Mouse (Mus musculus): ENCODE measurements around the gene Cldn34b2.
"Not testable (repeated sequence)": the region's sequence is repeated elsewhere in the genome, so short reads cannot be mapped to it uniquely, and the experiment has no call there.

Gene Cldn34b2

GRCm38 (mm10) chrX:155128312-155128711 is at the start of gene Cldn34b2:
Gene Cldn34b2 (minus strand): TSS chrX:155128412.
- DNase-seq (ENCODE audit: extremely low read depth, low read depth, low spot score), result not testable (repeated sequence)

GRCm38 (mm10) chrX:155177640-155178039 is 49.4 kb upstream of the Cldn34b2 start:
- DNase-seq (ENCODE audit: extremely low read depth, low read depth, low spot score), result no peak

DNA sequence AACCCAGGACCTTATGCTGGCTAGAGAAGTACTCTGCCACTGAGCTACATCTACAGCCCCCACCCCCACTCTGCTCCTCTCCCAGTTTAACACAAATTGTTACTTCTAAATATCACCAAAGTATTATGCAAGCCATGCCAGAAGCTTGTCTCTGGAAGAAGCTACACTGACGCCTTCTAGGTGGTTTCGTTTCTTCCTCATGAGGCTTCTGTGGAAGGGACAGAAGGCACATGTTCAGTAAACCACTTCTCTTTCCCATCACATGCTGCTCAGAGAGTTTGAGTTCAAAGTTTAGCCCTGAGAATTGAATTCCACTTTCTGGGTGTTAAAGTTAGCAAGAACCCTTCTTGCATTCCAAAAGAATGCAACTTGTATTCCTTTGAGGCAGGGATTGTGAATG is 49.0 kb upstream of the Cldn34b2 start:
- no peak for DNase-seq (ENCODE audit: extremely low read depth, low read depth, low spot score)

DNA sequence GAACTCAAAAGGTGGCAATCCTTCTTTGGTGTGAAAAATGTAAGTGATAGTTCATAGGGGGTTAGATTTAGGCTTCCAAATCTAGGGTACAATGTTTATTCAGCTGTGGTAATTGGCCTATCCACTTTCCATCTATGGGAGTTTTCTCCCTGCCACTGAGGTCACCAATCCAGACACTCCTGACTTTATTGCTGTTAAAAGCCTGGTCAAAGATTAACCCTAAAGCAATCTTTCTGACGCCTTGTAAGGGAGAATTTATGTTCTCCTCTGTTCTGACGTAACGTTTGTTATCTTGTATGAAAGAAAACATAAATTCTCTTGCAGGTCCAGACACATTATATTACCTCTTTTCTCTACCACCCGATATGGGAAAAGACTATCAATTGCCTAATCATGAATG is 47.4 kb upstream of the Cldn34b2 start:
- no peak for DNase-seq (ENCODE audit: extremely low read depth, low read depth, low spot score)

DNA sequence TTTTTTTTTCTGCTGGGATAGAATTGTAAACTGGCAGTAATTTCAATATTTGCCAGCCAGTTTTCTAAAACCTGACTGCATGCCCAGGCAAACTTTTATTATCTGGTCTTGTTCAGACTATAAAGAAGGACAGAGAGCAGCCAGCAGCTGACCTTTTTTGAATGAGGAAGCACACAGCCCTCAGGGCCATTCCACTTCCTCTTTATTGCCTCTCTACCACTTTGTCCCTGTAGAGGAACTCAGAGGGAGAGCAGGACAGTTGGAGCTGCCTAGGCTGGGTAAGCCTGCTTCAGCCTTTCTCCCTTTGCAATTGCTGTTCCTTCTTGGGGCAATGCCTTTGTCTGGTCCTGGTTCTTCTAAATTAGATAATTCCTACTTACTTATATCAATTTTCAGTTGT is 44.1 kb upstream of the Cldn34b2 start:
- no peak for DNase-seq (ENCODE audit: extremely low read depth, low read depth, low spot score)

GRCm38 (mm10) chrX:155171754-155172153 is 43.5 kb upstream of the Cldn34b2 start:
- DNase-seq (ENCODE audit: extremely low read depth, low read depth, low spot score), result no peak

GRCm38 (mm10) chrX:155169886-155170285 is 41.7 kb upstream of the Cldn34b2 start:
- DNase-seq (ENCODE audit: extremely low read depth, low read depth, low spot score), result no peak

DNA sequence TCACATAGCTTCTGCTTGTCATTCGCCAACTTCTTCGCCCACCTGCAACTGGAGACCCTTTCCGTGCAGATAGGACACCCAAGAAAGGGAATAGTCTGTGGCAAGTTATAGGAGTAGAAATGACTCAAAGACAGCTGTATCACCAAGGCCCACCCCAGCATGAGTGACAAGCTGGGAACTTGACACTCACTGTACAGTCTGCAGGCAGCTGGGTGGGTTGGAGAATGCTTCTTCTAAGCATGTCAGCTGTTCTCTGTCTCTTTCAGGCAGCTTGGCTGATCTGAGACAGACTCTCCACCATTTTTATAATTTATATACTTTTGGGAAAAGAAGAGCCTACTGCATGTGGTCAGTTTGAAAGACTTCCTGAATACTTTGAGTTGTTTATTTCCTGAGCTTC is 39.5 kb upstream of the Cldn34b2 start:
- DNase-seq (ENCODE audit: extremely low read depth, low read depth, low spot score), result no peak

- no peak for DNase-seq (ENCODE audit: extremely low read depth, low read depth, low spot score)
Observed at GRCm38 (mm10) chrX:155166313-155166712, 38.1 kb upstream of the Cldn34b2 start.

DNA sequence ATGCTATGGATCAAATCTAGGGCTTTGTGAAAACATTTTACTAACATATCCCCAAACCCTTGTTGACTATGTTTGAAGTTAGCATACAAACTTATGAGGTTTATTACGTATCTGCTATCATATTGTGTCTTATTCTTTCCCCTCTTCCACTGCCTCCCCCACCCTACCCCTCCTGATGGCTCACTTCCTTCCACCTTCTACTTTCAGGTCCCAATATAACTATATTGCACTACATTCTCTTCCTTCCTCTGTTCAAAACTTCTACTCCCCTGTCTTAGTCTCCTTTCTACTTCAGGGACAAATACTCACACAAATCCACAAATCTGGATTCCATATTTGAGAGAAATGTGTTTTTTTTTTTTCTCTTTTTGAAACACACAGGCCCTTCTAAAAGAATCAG is 35.3 kb upstream of the Cldn34b2 start:
- DNase-seq (ENCODE audit: extremely low read depth, low read depth, low spot score), result no peak

GRCm38 (mm10) chrX:155151868-155152267 is 23.7 kb upstream of the Cldn34b2 start:
- no peak for DNase-seq (ENCODE audit: extremely low read depth, low read depth, low spot score)

DNA sequence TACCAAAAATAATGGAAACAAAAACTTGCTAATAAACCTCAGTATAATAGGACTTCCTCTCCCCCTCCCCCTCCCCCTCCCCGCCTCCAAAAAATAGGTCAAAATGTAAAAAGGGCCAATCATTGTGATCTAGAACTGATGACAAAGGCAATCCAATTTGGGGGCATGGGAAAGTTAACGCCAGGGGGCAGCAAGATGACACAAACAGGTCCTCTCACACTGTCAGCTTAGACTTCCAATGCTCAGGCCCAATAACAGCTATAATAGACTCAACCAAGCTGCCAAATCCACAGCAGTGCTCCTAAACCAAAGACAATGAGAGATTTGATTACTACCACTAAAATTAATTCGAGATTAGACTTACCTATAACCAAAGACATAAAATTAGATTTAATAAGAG is 16.5 kb upstream of the Cldn34b2 start:
- DNase-seq (ENCODE audit: extremely low read depth, low read depth, low spot score), result no peak

GRCm38 (mm10) chrX:155098024-155098423 is 30.2 kb downstream of the Cldn34b2 start:
- DNase-seq (ENCODE audit: extremely low read depth, low read depth, low spot score), result no peak

DNA sequence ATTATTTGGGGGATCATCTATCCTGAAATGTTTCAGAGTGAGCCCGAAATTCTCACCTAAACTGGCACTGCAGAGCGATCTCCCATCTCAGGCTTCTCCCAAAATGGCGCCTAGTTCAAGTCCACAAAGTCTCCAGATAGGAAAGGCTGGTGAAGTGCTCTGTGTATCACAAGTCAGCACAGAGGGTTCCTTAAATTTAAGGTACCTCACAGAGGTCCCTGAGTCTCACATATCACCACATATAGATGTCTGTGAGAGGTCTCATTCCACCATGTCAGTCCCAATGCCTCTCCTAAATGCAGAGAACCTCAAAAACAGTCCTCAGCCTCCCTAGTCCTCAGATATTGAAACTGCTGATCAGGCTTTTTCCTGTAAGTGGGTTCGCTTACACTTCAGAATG is 34.6 kb downstream of the Cldn34b2 start, which contains the start of gene Magea2:
Magea2 (minus strand) TSS at position 101 of the 400 bp plus-strand sequence.
- not testable (repeated sequence) for DNase-seq (ENCODE audit: extremely low read depth, low read depth, low spot score)

- DNase-seq (ENCODE audit: extremely low read depth, low read depth, low spot score), result not testable (repeated sequence)
Observed at GRCm38 (mm10) chrX:155089693-155090092, 38.5 kb downstream of the Cldn34b2 start, which contains the start of gene Magea1. Gene Magea1 (minus strand): TSS chrX:155089793.

Data from fat pad, adult 2 months (tissue).